Mouse (Mus musculus): Measurements from ENCODE around the gene Col6a2. TPM values are rescaled to one million over a fixed set of nuclear protein-coding genes. Genes with fewer than 3 reads are reported as not detected.

Gene Col6a2
- polyA plus RNA-seq, 2 experiments: 2.6 to 5.7 TPM

- 84% methylated on average over 8 of the region's 8 CpGs for WGBS (ENCODE audit: insufficient replicate concordance)
- no peak overlapping the region for H3K9ac ChIP-seq (replicated peaks)
- H3K36me3 ChIP-seq (replicated peaks; ENCODE audit: control insufficient read depth, insufficient read depth, low read depth): peaks cover 13% of the 10 kb centered on the region
Observed at GRCm38 (mm10) chr10:76546566-76546965, 76.9 kb downstream of the Col6a2 start.

More at GRCm38 (mm10) chr10:76546566-76546965, 76.9 kb downstream of the Col6a2 start:
- DNase-seq (ENCODE audit: low read depth in 3 of 3, low spot score in 3 of 3) (no peak), ATAC-seq (ENCODE audit: insufficient read depth) (no peak)
- H3K27me3 ChIP-seq (ENCODE audit: control insufficient read depth, insufficient read depth, low read length): no peaks in the 10 kb centered on the region
- H3K9me3 ChIP-seq (ENCODE audit: control insufficient read depth, low read length): no peaks in the 10 kb centered on the region
- TF ChIP-seq CTCF (IDR thresholded peaks at IDR 0.05; ENCODE audit: low read depth) (no peak), EP300 (IDR thresholded peaks at IDR 0.05; ENCODE audit: low read depth) (no peak)
- no peak overlapping the region for H3K27ac ChIP-seq
- no peak overlapping the region for H3K4me3 ChIP-seq (ENCODE audit: insufficient read depth in 1 of 2, low read depth in 2 of 2, low read length in 2 of 2)
- H3K4me2 ChIP-seq (ENCODE audit: low read depth): no peak overlapping the region
- H3K4me1 ChIP-seq (replicated peaks; ENCODE audit: control insufficient read depth in 2 of 2, insufficient read depth in 2 of 2, low read length in 1 of 2): no peaks in the 10 kb centered on the region

Other genes starting within 250 kb of the Col6a2 start
- gene AC141477.1, start 183.2 kb downstream of the Col6a2 start, polyA plus RNA-seq (2012; rRNA removed): not detected in 2 replicates
- gene AC141477.1, start 183.2 kb downstream of the Col6a2 start, polyA plus RNA-seq (2014; fragmentation: Nextera tagmentation; extraction: Ambion mirVana): not detected in 2 replicates
- gene Pcnt, start 180.8 kb downstream of the Col6a2 start, polyA plus RNA-seq (2012; rRNA removed): 9.9 and 19.9 TPM in 2 replicates
- gene Pcnt, start 180.8 kb downstream of the Col6a2 start, polyA plus RNA-seq (2014; fragmentation: Nextera tagmentation; extraction: Ambion mirVana): 9.3 and 11.6 TPM in 2 replicates
- not detected in 2 replicates for gene 2610028H24Rik, start 174.5 kb downstream of the Col6a2 start, polyA plus RNA-seq (2012; rRNA removed)
- not detected in 2 replicates for gene 2610028H24Rik, start 174.5 kb downstream of the Col6a2 start, polyA plus RNA-seq (2014; fragmentation: Nextera tagmentation; extraction: Ambion mirVana)
- 8.7 and 12.5 TPM in 2 replicates for gene Mcm3ap, start 154.7 kb downstream of the Col6a2 start, polyA plus RNA-seq (2012; rRNA removed)
- 23.4 and 24.7 TPM in 2 replicates for gene Mcm3ap, start 154.7 kb downstream of the Col6a2 start, polyA plus RNA-seq (2014; fragmentation: Nextera tagmentation; extraction: Ambion mirVana)
- 1.1 and 1.5 TPM in 2 replicates for gene Ybey, start 154.5 kb downstream of the Col6a2 start, polyA plus RNA-seq (2012; rRNA removed)
- 1.8 TPM in 2 replicates for gene Ybey, start 154.5 kb downstream of the Col6a2 start, polyA plus RNA-seq (2014; fragmentation: Nextera tagmentation; extraction: Ambion mirVana)
- 26.0 and 31.7 TPM in 2 replicates for gene Lss, start 92.0 kb downstream of the Col6a2 start, polyA plus RNA-seq (2012; rRNA removed)
- 45.2 and 46.6 TPM in 2 replicates for gene Lss, start 92.0 kb downstream of the Col6a2 start, polyA plus RNA-seq (2014; fragmentation: Nextera tagmentation; extraction: Ambion mirVana)
- gene Spatc1l, start 61.4 kb downstream of the Col6a2 start, polyA plus RNA-seq (2012; rRNA removed): 0.06 TPM in 1 of 2 replicates, not detected in the other
- gene Spatc1l, start 61.4 kb downstream of the Col6a2 start, polyA plus RNA-seq (2014; fragmentation: Nextera tagmentation; extraction: Ambion mirVana): not detected in 2 replicates
- 27.8 and 29.9 TPM in 2 replicates for gene Ftcd, start 48.0 kb downstream of the Col6a2 start, polyA plus RNA-seq (2012; rRNA removed)
- gene Ftcd, start 48.0 kb downstream of the Col6a2 start, polyA plus RNA-seq (2014; fragmentation: Nextera tagmentation; extraction: Ambion mirVana): 19.2 and 19.8 TPM in 2 replicates
- gene Col6a1, start 102.5 kb upstream of the Col6a2 start, polyA plus RNA-seq (2012; rRNA removed): 4.4 and 6.1 TPM in 2 replicates
- 4.8 TPM in 2 replicates for gene Col6a1, start 102.5 kb upstream of the Col6a2 start, polyA plus RNA-seq (2014; fragmentation: Nextera tagmentation; extraction: Ambion mirVana)

Data from liver, embryonic 14.5 days (tissue).